Mouse (Mus musculus) heart, adult 2 months (tissue): ENCODE data around the gene Calml4. TPM values are rescaled to one million over a fixed set of nuclear protein-coding genes. Genes with fewer than 3 reads are reported as not detected.
A peak's percentile ranks its signal among the peaks of the same experiment; 100 is the strongest.

Experiments used
- DNase-seq, 2 experiments: peaks; one replicate each; pipeline ENCODE4 v3.0.0; 2021
- H3K27ac ChIP-seq: fragments of 200-600 bp; 2 replicates; pipeline ENCODE4 v1.8.1; 2022
- H3K27me3 ChIP-seq: fragments of 200-500 bp; 2 replicates; pipeline ENCODE4 v1.6.1; 2012; ENCODE audit warnings: mild to moderate bottlenecking, low read length, inconsistent platforms, mixed read lengths; ENCODE audit not compliant: control insufficient read depth, insufficient read depth
- H3K36me3 ChIP-seq: fragments of 200-500 bp; 2 replicates; pipeline ENCODE4 v1.6.1; 2012; ENCODE audit warnings: low read length, inconsistent platforms; ENCODE audit not compliant: control insufficient read depth, insufficient read depth
- H3K4me1 ChIP-seq: fragments of 200-500 bp; 2 replicates; pipeline ENCODE4 v1.6.1; 2011; ENCODE audit warnings: low read length; ENCODE audit not compliant: control insufficient read depth, insufficient read depth
- H3K4me3 ChIP-seq: fragments of 200-600 bp; 2 replicates; pipeline ENCODE4 v1.8.1; 2022
- H3K79me2 ChIP-seq: fragments of 200-500 bp; replicated peaks from 2 replicates; pipeline ENCODE4 v1.6.1; 2012; ENCODE audit warnings: mild to moderate bottlenecking, inconsistent platforms, low read length, moderate library complexity, mixed read lengths; ENCODE audit not compliant: control insufficient read depth, insufficient read depth
- H3K9ac ChIP-seq: fragments of 200-500 bp; 2 replicates; pipeline ENCODE4 v1.6.1; 2012; ENCODE audit warnings: low read depth, mild to moderate bottlenecking, control low read depth, inconsistent platforms, low read length, mixed read lengths
- CTCF ChIP-seq: fragments of 200-600 bp; IDR thresholded peaks from 2 replicates; pipeline ENCODE4 v1.8.1; 2022; ENCODE audit warnings: antibody characterized with exemption, mild to moderate bottlenecking, moderate library complexity
- EP300 ChIP-seq: fragments of 200-500 bp; IDR thresholded peaks from 2 replicates; pipeline ENCODE4 v1.6.1; 2011; ENCODE audit warnings: low read depth, low read length, control low read depth; ENCODE audit not compliant: insufficient read depth
- POLR2A ChIP-seq: fragments of 200-500 bp; IDR thresholded peaks from 2 replicates; pipeline ENCODE4 v1.6.1; 2011; ENCODE audit warnings: mild to moderate bottlenecking, low read depth, low read length, control low read depth; ENCODE audit not compliant: insufficient read depth
- WGBS: fragments of 180-500 bp; shearing (Covaris S2); methylation state at CpG from one replicate; pipeline ENCODE4 v1.1.7; 2018; 5-methylcytosine and 5-hydroxymethylcytosine counted together
- intact Hi-C: fragments of 180-260 bp; cut with DNase I; formaldehyde crosslinking; loops from one replicate; pipeline ENCODE4 v1.15.1; 2025
- polyA plus RNA-seq: library from polyadenylated mRNA; depleted of rRNA; stranded (reverse); fragments of >200 nt; gene quantifications from 2 replicates; pipeline ENCODE4 v1.2.3, GENCODE M21; 2012
- total RNA-seq, 2 experiments: library from RNA; stranded (reverse); gene quantifications; 2 replicates each; pipeline ENCODE4 v1.2.3; 2021

The Calml4 gene
- total and polyA plus RNA-seq, 3 experiments: 0.93 to 1.6 (median 1.4) TPM

DNA sequence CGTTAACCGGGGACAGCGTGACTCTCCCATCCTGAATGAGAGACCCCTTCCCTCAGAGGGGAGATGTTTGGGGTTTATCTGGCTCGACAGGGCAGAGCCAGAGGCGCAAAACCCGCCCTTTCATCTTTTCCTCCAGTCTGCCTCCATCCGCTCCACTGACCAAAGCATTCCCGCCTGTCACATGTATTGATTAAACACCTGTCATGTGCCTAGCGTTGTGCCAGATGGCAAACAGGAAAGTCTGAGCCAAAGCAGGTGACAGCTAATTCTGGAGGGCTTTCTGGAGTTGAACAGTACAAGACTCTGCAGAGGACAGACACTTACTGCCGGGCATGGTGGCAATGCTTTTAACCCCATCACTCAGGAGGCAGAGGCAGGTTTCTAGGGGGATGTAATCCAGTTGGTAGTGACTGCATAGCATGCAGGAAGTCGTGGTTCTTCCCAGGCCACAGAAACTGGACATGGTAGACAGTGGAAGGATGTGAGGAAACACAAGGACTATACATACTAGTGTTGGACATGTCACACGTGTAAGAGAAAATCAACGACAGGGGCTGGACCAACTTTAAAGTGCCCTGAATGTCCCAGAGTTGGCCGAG, 18.6 kb upstream of the Calml4 start:
- DNase-seq: no peak
- Histone ChIP-seq H3K27ac (peak overlapping the region; percentile 87), H3K4me1 (peaks cover 2% of the 10 kb centered on the region), H3K27me3 (no peaks in the 10 kb centered on the region), H3K9ac (peak overlapping the region; percentile 87), H3K36me3 (no peaks in the 10 kb centered on the region), H3K4me3 (peak overlapping the region; percentile 67), H3K79me2 (no peaks in the 10 kb centered on the region)
- intact Hi-C loops: no loop called here
- WGBS: 16% methylated on average over 14 of the region's 14 CpGs
- TF ChIP-seq CTCF: no peak
- no peak for TF ChIP-seq EP300
- TF ChIP-seq POLR2A: no peak

DNA sequence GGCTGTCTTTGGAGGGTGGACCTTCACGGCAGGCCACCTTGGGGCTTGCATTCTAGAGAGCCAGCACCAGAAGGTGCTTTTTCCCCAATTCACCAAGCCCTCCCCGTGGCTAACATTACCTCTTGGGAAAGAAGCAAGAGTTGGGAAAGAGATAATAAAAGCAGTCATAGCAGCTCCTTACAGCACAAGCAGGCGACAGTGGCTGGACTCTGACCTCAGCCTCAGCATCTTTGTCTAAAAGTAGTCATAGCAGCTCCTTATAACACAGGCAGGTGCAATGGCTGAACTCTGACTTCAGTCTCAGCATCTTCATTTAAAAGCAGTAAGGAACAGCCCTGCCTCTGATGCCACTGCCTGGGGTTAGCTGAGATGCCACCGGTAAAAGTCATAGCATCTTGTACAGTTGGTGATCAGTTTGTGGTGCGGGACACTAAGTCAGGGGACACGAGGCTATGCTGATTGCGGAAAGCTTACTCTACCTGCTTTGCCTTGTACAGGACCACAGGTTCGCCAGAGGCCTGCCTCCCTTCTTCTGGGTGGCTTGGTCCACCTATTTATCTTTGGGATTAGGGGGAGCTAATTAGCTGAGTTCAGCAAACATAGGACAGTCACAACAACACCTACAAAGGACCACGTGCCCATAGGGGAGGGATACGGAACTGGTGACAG, 14.4 kb upstream of the Calml4 start:
- H3K27me3 ChIP-seq: no peaks in the 10 kb centered on the region
- 86% methylated on average over 10 of the region's 10 CpGs for whole genome bisulfite sequencing
- no peak overlapping the region for H3K27ac ChIP-seq
- intact Hi-C loops: loop anchor here (10.0 kb wide), 1 partner anchor 531 kb away; the partner anchor contains the start of gene Map2k5
- no peak overlapping the region for H3K9ac ChIP-seq
- no peaks in the 10 kb centered on the region for H3K79me2 ChIP-seq
- no peak for TF ChIP-seq CTCF
- TF ChIP-seq POLR2A: no peak
- TF ChIP-seq EP300: no peak
- H3K36me3 ChIP-seq: no peaks in the 10 kb centered on the region
- H3K4me3 ChIP-seq: no peak overlapping the region
- peaks cover 3% of the 10 kb centered on the region for H3K4me1 ChIP-seq
- no peak for DNase-seq

DNA sequence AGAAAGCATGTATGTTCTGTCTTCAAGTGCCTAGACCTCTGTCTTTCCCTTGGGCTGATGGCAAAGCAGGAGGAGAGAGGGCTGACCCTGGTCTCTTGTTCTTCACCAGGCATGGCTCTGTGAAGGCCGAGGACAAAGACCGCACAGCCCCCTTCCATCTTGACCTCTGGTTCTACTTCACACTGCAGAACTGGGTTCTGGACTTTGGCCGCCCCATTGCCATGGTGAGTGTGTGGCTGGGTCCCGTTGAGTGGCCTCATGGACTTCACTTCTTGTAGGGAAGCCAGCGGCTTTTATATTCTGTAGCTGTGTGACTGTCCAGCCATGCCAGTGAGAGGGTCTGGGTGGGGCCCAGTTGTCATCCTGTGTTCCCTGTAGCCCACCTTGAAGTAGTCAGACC, 13.4 kb upstream of the Calml4 start:
- intact Hi-C loops: loop anchor here (10.0 kb wide), 1 partner anchor 530 kb away; the partner anchor contains the start of gene Map2k5

DNA sequence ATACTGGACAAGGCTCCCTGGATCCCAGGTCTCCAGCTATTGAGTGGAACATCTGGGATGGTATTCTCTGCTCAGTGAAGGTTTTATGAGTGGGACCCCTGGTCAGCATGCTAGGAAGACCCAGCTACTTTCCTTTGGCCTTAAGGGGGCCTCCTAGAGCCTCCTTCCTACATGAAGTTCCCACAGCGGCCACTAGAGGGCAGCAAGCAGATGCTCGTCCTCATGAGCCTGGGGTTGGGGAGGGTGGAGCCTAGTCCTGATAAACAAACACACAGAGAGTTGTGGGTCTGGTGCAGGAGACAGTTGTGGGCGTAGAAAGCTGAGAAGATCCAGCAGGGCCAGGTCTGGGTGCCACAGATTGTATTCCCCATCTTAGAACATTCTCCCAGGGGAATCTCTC, 10.2 kb upstream of the Calml4 start:
- H3K36me3 ChIP-seq: no peaks in the 10 kb centered on the region
- WGBS: 4% methylated on average over 3 of the region's 3 CpGs
- TF ChIP-seq CTCF (peak; percentile 100), POLR2A (peak; percentile 30; the same call in 1 of the 2 replicates), EP300 (peak; percentile 87; the same call in 1 of the 2 replicates)
- no peaks in the 10 kb centered on the region for H3K27me3 ChIP-seq
- peak; percentile 83 to 91 for DNase-seq
- intact Hi-C loops: loop anchor here (1.0 to 10.0 kb wide), 5 partner anchors 130 to 615 kb away; partner anchors contain the start of gene Map2k5
- peak overlapping the region; percentile 13; the same call in 1 of the 2 replicates for H3K9ac ChIP-seq
- H3K79me2 ChIP-seq: no peaks in the 10 kb centered on the region
- H3K27ac ChIP-seq: peak overlapping the region; percentile 55
- H3K4me1 ChIP-seq: peaks cover 1% of the 10 kb centered on the region; the same call in 1 of the 2 replicates
- no peak overlapping the region for H3K4me3 ChIP-seq

More for the DNA sequence above, 13.4 kb upstream of the Calml4 start:
- no peaks in the 10 kb centered on the region for H3K27me3 ChIP-seq
- DNase-seq: no peak
- H3K79me2 ChIP-seq: no peaks in the 10 kb centered on the region
- no peak overlapping the region for H3K9ac ChIP-seq
- no peak for TF ChIP-seq POLR2A
- no peak for TF ChIP-seq EP300
- TF ChIP-seq CTCF: no peak
- no peak overlapping the region for H3K27ac ChIP-seq
- 92% methylated on average over 5 of the region's 5 CpGs for WGBS
- peaks cover 1% of the 10 kb centered on the region for H3K4me1 ChIP-seq
- no peaks in the 10 kb centered on the region for H3K36me3 ChIP-seq
- H3K4me3 ChIP-seq: no peak overlapping the region

DNA sequence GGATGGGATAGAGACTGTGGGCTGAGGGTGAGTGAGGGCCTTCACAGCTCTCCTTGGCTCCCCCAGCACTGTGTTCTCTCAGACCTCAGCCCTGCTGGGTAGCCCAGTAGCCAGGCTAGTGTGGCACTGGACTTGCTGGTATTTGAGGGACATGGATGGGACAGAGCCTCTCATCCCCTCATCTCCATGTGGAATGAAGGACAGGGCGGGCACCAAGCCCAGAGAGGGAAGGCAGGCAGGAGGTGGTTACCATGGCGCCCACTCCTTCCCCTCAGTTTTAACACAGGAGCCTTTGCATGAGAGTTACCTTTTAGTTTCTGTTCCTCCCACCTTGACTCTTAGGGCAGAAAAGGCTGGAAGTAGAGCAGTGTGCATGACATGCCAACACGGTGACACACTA, 9.2 kb upstream of the Calml4 start:
- H3K4me1 ChIP-seq: peaks cover 1% of the 10 kb centered on the region; the same call in 1 of the 2 replicates
- H3K36me3 ChIP-seq: no peaks in the 10 kb centered on the region
- intact Hi-C loops: loop anchor here (5.0 to 10.0 kb wide), 3 partner anchors 129 to 526 kb away; partner anchors contain the start of gene Map2k5
- TF ChIP-seq POLR2A (no peak), EP300 (no peak), CTCF (no peak)
- H3K27me3 ChIP-seq: no peaks in the 10 kb centered on the region
- no peak overlapping the region for H3K9ac ChIP-seq
- H3K27ac ChIP-seq: no peak overlapping the region
- H3K4me3 ChIP-seq: no peak overlapping the region
- 97% methylated on average over 3 of the region's 3 CpGs for WGBS
- no peaks in the 10 kb centered on the region for H3K79me2 ChIP-seq
- DNase-seq: no peak

DNA sequence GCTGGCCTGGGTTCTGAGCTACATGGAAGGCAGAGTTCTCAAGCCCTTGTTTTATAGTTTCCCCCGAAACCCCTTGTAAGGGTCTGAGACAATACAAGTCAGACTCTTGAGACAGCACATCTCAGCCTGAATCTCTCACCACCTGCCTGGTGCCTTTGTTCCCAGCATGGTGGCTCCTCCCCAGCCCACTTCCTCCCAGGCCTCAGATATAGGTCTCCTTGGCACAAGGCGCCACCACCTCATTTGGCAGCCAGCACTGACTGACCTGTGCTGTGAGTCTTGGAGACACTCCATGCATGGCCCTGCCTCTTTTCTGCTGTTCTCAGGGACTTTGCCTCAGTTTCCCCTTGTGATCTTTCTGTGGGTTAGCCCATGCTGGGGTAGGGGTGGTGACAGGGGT, 6.3 kb upstream of the Calml4 start:
- WGBS: 89% methylated on average over 2 of the region's 2 CpGs
- H3K27ac ChIP-seq: no peak overlapping the region
- no peak for TF ChIP-seq POLR2A
- no peak for TF ChIP-seq CTCF
- no peak for TF ChIP-seq EP300

More for the DNA sequence above, 6.3 kb upstream of the Calml4 start:
- H3K4me1 ChIP-seq: peaks cover 1% of the 10 kb centered on the region; the same call in 1 of the 2 replicates
- H3K36me3 ChIP-seq: no peaks in the 10 kb centered on the region
- H3K79me2 ChIP-seq: no peaks in the 10 kb centered on the region
- DNase-seq: no peak
- H3K4me3 ChIP-seq: no peak overlapping the region
- intact Hi-C loops: no loop called here
- H3K27me3 ChIP-seq: no peaks in the 10 kb centered on the region
- H3K9ac ChIP-seq: no peak overlapping the region
